Mouse (Mus musculus) forebrain, embryonic 14.5 days (tissue): ENCODE measurements around the gene Vps36. TPM values are rescaled to one million over a fixed set of nuclear protein-coding genes. Genes with fewer than 3 reads are reported as not detected.

Experiments
- ATAC-seq: fragments of 200-750 bp; cut with Nextera tagmentation; 2 replicates; pipeline ENCODE4 v1.8.0; 2017; ENCODE audit warnings: mild to moderate bottlenecking, moderate library complexity
- DNase-seq: peaks from one replicate; pipeline ENCODE4 v3.0.0-alpha.2; 2015; ENCODE audit warnings: low spot score
- H3K27ac ChIP-seq: fragments of 300-500 bp; sonication (generic); 2 replicates; pipeline ENCODE4 v1.5.1; 2014; ENCODE audit warnings: low read depth, mild to moderate bottlenecking, control low read depth, low read length, moderate library complexity
- H3K27me3 ChIP-seq: fragments of 300-500 bp; sonication (generic); replicated peaks from 2 replicates; pipeline ENCODE4 v1.6.1; 2014; ENCODE audit warnings: low read length, control low read depth, mixed read lengths; ENCODE audit not compliant: control insufficient read depth, insufficient read depth
- H3K36me3 ChIP-seq: fragments of 300-500 bp; sonication (generic); 2 replicates; pipeline ENCODE4 v1.6.1; 2014; ENCODE audit warnings: low read length, control low read depth; ENCODE audit not compliant: control insufficient read depth, insufficient read depth
- H3K4me1 ChIP-seq: fragments of 300-500 bp; sonication (generic); 2 replicates; pipeline ENCODE4 v1.6.1; 2014; ENCODE audit warnings: antibody characterized with exemption, low read length, control low read depth; ENCODE audit not compliant: control insufficient read depth, insufficient read depth
- H3K4me2 ChIP-seq: fragments of 300-500 bp; sonication (generic); 2 replicates; pipeline ENCODE4 v1.6.1; 2014; ENCODE audit warnings: mild to moderate bottlenecking, control low read depth, low read length
- H3K4me3 ChIP-seq: fragments of 300-500 bp; sonication (generic); 2 replicates; pipeline ENCODE4 v1.5.1; 2014; ENCODE audit warnings: low read depth, low read length, control low read depth
- H3K9ac ChIP-seq: fragments of 300-500 bp; sonication (generic); 2 replicates; pipeline ENCODE4 v1.6.1; 2014; ENCODE audit warnings: mild to moderate bottlenecking, low read length, control low read depth, moderate library complexity
- H3K9me3 ChIP-seq: fragments of 300-500 bp; sonication (generic); replicated peaks from 2 replicates; pipeline ENCODE4 v1.6.1; 2016; ENCODE audit warnings: low read length, control low read depth, mixed read lengths; ENCODE audit not compliant: control insufficient read depth
- WGBS: fragments of 180-500 bp; shearing (Covaris S2); extraction: QIAGEN DNeasy Blood & Tissue Kit; methylation state at CpG from one replicate; pipeline ENCODE4 v1.1.7; 2014; 5-methylcytosine and 5-hydroxymethylcytosine counted together
- polyA plus RNA-seq: library from polyadenylated mRNA; unstranded; fragments of >200 nt; fragmentation: Nextera tagmentation; extraction: Ambion mirVana; gene quantifications from 2 replicates; pipeline ENCODE4 v1.2.1, GENCODE M21; 2014

Gene Vps36
- polyA plus RNA-seq, 1 experiment from 2014 or later, result 29.1 TPM

DNA sequence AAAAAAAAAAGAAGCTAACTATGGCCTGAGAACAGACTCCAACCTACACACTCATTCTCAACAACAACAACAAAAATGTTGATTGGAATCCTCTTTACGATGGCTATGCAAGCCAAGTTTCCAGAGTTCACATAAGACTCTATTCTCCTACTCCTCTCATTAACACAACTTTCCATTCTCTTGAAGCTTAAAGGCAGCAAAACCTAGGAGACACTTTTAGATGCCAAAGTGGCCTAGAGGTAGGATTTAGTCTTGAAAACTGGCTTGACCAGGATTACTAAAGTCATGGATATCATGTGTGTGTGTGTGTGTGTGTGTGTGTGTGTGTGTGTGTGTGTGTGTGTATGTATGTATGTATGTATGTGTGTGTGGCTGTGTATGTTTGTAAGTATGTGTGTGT is 72.6 kb downstream of the Vps36 start:
- DNase-seq, result no peak
- H3K4me1 ChIP-seq, result no peaks in the 10 kb centered on the region

DNA sequence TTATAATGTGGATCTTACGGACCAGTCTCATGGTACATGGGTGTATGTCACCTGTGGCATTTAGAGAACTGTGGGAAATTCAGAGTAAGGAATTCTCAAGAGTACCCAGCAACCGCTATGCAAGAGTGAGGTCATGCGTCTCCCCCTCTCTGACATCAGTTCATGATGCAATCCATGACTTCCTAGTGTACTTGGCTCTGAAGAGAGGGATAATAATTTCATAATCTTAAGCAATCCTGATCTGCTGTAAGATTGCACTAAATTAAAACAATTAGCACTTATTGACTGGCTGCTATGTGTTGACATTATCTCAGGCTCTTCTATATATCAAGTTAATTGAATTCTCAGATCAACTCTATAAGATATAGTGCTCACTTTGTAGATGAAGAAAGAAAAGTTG is 74.2 kb downstream of the Vps36 start:
- Histone ChIP-seq H3K27me3 (no peaks in the 10 kb centered on the region), H3K4me2 (no peak overlapping the region), H3K4me3 (no peak overlapping the region), H3K9me3 (no peaks in the 10 kb centered on the region), H3K4me1 (no peaks in the 10 kb centered on the region), H3K27ac (no peak overlapping the region), H3K9ac (no peak overlapping the region), H3K36me3 (no peaks in the 10 kb centered on the region)
- 99% methylated on average over 3 of the region's 3 CpGs for WGBS
- DNase-seq (no peak), ATAC-seq (no peak)

More for the DNA sequence above, 72.6 kb downstream of the Vps36 start:
- Histone ChIP-seq H3K36me3 (no peaks in the 10 kb centered on the region), H3K9me3 (no peaks in the 10 kb centered on the region), H3K4me3 (no peak overlapping the region), H3K4me2 (no peak overlapping the region), H3K9ac (no peak overlapping the region), H3K27me3 (no peaks in the 10 kb centered on the region), H3K27ac (no peak overlapping the region)
- WGBS, result 63% methylated on average over 1 of the region's 1 CpGs
- no peak for ATAC-seq

Other genes starting within 250 kb of the Vps36 start
- gene Defb13, start 246.0 kb upstream of the Vps36 start, polyA plus RNA-seq, result not detected in 2 replicates
- not detected in 2 replicates for gene Fam90a1a, start 234.1 kb upstream of the Vps36 start, polyA plus RNA-seq
- not detected in 2 replicates for gene Ccdc70, start 223.0 kb upstream of the Vps36 start, polyA plus RNA-seq
- 1.2 TPM in 2 replicates for gene Atp7b, start 132.5 kb upstream of the Vps36 start, polyA plus RNA-seq
- 16.7 and 19.1 TPM in 2 replicates for gene Alg11, start 132.1 kb upstream of the Vps36 start, polyA plus RNA-seq
- gene Nek5, start 67.8 kb upstream of the Vps36 start, polyA plus RNA-seq, result 0.54 and 0.65 TPM in 2 replicates
- 7.5 and 7.9 TPM in 2 replicates for gene Nek3, start 26.4 kb upstream of the Vps36 start, polyA plus RNA-seq
- 32.0 and 39.1 TPM in 2 replicates for gene Ckap2, start 7.0 kb upstream of the Vps36 start, polyA plus RNA-seq
- 6.1 and 7.3 TPM in 2 replicates for gene Thsd1, start 34.5 kb downstream of the Vps36 start, polyA plus RNA-seq
- gene Tpte, start 90.6 kb downstream of the Vps36 start, polyA plus RNA-seq, result not detected in 2 replicates
- 8.3 and 8.4 TPM in 2 replicates for gene Slc25a15, start 205.8 kb downstream of the Vps36 start, polyA plus RNA-seq
- 37.3 and 37.9 TPM in 2 replicates for gene Mrps31, start 218.6 kb downstream of the Vps36 start, polyA plus RNA-seq